Mouse (Mus musculus): ENCODE measurements around the gene Dtd2.
A peak's percentile ranks its signal among the peaks of the same experiment; 100 is the strongest.

The Dtd2 gene

DNA sequence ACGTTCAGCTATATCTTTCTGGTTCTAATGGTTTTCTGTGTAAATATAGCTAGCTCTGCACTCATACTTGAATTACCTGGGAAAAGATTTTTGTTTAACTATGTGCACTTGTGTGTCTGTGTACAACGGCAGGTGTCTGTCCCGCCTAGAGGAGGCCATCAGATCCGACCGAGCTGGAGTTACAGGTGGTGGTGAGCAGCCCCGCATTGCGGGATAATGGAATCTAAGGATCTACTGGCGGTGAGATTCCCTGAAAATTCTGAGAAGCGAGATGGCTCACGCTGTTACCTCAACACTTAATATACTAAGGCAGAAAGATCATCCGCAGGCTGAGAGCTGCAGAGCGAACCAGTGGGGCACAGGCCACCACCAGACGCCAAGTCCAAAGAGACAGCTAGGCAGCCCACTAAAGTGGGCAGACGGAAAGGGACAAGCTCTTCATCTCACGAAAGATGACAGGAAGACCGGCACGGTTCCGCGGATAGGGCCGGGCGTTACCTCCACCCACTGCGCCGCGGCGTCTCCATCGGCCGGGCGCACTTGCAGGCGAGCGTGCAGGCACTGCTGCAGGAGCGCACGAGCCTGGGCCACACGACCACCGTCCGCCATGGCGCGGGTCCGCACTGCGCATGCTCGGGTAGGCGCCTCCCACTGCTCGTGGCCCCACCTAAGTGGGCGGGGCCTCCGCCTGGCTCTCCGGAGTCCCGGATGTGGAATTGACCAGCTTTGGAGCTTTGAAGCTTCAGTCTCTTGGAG, at the start of gene Dtd2:
Gene Dtd2 (minus strand): TSS at position 625 of the 756 bp plus-strand sequence.
- peak; percentile 86 for DNase-seq (ENCODE audit: low read depth, low spot score)

DNA sequence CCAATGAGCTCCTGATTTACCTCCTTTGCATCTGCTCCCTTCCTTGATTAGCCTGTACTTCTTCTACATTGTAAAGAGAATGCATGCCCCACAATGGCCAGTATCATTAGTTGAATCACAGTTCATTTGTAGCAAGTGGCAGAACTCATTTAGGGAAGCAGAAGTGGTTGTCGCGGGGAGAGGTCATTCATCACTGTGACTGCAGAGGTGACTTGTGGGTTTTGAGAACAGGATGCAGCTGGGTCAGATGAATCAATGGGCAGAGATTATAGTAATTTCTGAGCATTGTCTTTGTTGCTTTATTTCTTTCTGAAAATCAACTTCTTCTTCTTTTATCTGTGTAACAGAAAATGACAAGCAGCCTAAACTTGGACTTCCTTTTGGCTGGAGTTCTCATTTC, 43.0 kb upstream of the Dtd2 start:
- DNase-seq (ENCODE audit: low read depth, low spot score), result no peak

DNA sequence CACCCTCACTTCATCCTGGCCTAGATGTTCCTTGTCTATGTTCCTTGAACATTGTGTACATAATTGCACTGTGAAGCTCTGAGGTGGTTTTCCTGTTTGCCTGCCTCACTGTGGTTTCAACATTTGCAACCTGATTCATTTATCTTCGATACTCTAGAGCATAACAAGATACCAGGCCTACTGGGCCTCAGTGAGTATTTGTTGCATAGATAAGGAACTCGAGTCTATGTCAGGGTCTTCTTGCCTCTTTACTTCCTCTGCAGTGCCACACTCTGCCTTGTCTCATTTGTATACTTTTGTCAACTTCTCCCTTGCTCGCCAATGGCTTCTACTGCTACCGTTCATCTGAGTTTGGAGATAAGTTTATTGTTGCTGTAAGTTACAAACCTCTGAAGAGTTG, 40.1 kb upstream of the Dtd2 start:
- DNase-seq (ENCODE audit: low read depth, low spot score), result no peak

DNA sequence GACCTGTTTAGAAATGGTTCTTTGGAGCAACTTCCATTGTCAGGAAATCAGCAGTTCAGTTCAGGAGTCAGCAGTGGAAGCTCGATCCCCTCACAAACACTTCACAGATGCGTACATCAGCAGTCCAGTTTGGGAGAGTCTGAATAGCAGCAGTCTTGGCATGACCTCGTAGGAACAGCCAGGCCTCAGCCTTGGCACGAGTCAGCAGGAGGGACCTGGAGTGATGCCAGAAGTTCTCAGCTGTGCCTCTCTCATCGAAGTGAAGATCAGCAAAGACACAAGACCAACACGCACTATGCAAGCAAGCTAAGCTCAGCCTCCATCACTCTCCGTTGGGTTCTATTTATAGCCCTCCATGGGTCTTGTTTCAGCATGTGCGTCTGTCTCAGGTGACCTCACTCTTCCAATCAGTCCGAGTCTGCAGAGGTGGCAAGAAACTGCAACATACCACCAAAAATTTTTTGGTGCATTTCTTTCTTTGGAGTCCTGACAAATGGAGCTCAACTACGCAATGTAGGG, 36.6 kb upstream of the Dtd2 start:
- DNase-seq (ENCODE audit: low read depth, low spot score), result no peak

DNA sequence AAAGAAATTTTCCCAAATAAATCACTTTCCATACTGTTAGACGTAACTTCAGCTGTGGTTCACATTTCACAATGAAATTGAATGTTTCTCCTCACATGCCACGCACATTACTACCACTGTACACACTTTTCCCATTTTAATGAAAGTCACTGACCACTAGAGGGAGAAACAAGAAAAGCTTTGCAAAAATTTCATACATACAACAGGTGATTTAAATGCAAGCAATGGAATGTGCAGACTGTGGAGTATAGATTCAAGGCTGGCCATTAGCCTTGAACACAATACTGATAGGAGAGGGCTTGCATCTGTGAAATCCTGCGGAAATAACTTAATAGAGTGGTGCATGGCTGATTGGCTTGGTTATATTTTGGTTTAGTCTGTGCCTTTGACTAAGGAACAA, 32.1 kb upstream of the Dtd2 start:
- peak; percentile 17 for DNase-seq (ENCODE audit: low read depth, low spot score)

DNA sequence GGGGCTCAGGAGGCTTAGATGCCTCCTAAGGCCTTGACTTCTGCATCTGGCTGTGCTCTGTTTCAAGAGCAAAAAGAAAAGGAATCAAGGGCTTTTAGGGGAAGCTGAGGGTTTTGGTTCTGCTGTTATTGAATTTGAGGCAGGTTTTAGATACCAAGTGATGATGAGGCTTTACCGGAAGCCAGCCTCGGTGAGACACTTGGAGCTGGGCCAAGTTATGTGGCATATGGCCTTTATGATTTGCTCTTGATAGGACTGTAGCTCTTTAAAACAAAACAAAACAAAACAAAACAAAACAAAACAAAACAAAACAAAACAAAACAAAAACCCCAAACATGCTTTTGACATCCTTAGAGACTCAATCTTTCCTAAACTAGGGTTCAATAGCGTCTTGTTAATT, 28.7 kb upstream of the Dtd2 start:
- DNase-seq (ENCODE audit: low read depth, low spot score), result no peak

DNA sequence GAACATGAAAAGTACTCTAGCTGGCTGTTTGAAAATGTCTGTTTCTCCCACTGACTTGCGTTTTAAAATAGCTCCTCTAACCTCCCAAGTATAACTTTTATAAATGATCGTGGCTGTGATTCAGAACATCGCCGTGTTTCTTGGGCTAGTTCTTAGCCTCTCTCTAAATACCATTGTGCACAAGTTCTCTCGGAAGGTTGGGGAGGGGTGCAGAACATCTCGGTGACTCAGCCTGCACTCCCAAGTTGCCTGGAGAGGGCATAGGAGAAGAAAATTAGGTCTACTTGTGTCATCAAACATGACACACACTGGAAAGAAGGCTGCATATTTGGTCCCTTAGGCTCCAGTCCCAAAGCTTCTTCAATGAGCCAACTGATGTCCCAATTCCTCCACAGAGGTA, 26.0 kb upstream of the Dtd2 start:
- no peak for DNase-seq (ENCODE audit: low read depth, low spot score)

DNA sequence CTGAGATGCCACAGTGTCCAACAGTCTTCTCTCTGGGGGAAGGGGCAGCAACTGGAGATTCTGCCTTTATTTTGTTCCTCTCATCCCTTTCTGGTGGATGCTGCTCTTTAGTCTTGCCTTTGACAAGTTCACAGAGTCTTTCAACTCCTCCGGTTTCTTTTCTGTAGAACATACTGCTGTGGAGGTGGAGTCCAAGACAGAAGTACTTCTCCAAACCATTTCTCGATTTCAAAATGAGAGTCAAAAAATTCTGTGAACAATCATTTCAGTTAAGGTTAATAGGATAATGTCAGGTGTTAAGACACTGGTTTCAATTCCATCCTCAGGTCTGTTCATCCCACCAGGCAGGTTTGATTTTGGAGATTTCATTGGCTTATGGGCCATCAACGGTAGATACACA, 21.7 kb upstream of the Dtd2 start, which contains the start of gene Gpr33:
Gene Gpr33 (minus strand): TSS at position 101 of the 400 bp plus-strand sequence.
- no peak for DNase-seq (ENCODE audit: low read depth, low spot score)

DNA sequence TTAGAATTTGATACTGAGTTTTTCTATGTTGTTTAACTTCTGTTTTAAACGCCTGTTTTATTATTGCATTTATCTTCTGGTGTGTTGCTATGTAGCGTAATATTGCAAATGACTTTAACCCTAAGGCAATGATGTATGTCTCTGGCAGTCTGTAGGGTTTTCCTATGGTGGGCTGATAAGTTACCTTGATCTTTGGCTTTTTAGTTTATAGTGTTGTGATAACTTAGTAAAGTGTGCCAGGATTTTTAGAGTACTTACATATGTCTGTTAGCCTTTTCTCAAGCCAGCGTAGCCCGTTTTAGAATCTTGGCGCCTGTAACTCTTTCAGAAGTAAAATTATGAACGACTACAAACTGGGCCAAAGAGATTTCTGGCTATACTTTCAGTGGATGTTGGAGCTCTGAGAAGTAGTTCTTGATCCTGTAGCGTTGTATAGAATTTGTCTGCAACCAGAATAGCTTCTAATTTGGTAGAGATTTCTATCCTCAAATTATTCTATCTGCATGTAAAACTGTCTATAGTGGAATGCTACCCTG, 8.3 kb upstream of the Dtd2 start:
- DNase-seq (ENCODE audit: low read depth, low spot score), result no peak

DNA sequence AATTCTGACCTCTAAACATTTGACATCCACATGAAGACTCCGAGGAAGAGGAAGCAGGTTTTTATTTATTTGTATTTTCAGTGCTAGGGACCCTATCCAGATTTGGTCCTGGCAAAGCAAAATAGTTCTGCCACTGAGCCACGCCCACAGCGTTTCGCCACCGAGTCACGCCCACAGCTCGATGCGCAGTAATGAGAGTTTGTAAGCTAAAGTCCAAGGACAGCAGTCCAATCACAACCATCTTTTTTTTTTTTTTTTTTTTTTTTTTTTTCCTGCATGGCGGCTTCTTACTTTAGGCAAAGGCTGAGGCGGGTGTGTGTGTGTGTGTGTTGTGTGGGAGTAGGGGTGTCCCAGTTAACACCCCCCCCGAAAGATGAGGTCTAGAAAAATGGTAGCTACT, 7.7 kb upstream of the Dtd2 start:
- DNase-seq (ENCODE audit: low read depth, low spot score), result no peak

DNA sequence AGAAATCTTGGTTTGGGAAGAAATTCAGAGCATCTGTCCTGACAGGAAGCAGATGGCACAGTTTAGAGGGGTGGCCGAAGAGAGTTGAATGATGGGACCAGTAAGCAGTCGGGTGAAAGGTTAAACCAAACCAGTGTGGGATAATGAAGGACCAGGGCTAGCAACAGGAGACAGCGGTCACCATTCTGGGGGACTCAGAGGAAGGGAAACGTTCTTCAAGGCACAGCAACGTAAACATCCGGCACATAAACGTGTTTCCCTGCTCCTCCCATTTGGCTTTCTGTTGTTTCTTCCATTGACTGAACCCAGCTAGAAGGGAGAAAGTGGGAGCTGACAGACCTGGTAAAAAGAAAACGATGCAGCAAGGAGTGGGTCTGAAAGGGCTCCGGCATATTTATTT, 7.0 kb upstream of the Dtd2 start:
- no peak for DNase-seq (ENCODE audit: low read depth, low spot score)

DNA sequence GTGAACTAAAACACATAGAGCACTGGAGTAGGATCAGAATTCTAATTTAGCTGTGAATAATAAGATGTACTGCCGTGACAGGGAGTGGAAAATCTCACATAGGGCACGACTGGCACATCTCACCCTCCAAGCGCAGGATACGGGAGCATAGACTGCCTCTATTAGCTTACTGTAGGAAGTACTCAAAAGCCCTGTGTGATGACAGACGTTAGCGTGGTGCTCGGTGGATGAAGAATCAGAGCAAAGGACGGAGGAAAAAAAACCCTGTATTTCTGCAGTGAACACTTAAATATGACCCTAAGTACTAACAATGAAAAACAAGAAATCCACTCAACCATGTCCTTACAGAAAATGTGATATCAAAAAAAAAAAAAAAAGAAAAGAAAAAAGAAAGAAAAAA, 5.9 kb upstream of the Dtd2 start:
- no peak for DNase-seq (ENCODE audit: low read depth, low spot score)

DNA sequence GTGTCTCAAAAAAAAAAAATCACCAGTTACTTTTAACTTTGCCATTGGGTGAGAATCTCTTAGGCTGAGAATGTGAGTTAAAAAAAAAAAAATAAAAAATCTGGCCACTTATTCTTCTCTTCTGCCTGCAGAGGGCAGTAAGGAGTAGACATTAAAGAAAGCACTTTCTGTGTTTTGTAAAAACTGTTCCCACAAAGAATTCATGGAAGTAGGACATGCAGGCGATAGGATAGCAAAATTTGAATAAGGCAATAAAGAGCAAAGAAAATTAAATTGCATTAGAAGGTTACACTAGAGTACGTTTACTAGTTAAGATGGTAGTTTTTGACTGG, 4.3 kb upstream of the Dtd2 start:
- peak; percentile 43 for DNase-seq (ENCODE audit: low read depth, low spot score)

DNA sequence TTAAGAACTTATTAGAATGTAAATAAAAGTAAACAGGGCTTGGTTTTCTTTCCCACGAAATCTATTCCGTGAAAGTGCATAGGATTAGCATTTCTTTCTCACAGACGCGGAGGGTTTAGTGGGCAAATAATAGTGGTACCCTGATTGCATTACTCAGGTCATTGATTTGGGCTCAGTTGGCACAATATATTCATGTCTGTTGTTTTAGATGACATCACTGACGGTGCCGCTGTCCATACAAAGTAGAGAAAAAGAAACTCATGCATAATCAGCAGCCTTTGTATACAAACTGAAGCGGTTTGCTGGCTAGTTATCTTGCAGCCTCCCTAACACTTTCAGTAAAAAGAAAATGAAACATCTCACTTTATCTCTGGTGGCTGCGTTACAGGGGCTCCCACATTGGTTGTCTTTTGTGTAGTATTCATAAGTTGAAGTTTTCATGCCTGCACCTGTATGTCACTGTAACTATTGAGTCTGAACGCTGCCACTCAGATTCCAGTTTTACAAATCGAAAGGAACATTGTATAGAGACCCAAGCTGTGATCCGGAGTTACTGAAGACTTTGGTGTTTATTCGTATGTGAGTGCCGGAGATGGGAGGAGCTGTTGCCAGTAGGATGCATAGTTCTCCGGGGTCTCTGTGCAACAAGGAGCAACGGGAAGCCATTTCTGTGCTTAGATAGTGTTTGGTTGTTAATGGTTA, 3.8 kb upstream of the Dtd2 start:
- DNase-seq (ENCODE audit: low read depth, low spot score), result no peak

DNA sequence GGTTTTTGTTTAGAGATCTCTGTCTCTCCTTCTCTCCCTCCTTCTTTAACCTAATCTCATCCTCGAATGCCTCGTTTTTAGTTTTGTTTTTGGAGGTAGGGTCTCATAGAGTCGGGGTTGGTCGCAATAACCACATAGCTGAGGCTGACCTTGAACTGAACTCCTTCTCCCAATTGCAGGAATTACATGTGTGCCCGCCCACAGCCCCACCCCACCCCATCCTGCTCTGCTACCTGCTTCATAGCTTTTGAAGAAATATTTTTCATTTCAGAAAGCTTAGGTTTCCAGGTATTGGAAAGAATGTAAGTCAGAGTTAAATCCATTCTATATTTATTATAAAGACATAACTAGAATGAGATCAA, 313 bp upstream of the Dtd2 start:
- no peak for DNase-seq (ENCODE audit: low read depth, low spot score)

DNA sequence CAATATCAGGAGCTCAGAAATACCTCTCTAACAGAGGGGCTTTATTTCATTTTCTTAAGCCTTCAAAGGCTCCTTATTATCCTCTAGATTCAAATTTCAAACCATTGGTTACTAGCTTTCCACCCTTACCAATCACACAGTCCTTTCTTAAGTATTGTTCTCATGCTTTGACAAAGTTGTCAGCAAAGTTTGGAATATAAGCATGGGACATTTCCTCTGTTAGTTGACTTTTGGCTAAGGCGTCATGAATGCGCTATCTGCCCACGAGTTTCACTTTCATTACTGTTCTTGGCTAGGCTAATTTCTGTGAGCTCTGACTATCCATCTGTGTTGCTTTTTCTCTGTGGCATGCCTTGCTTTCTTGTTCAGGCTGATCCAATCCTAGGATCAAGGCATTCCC, 3.6 kb downstream of the Dtd2 start:
- no peak for DNase-seq (ENCODE audit: low read depth, low spot score)

DNA sequence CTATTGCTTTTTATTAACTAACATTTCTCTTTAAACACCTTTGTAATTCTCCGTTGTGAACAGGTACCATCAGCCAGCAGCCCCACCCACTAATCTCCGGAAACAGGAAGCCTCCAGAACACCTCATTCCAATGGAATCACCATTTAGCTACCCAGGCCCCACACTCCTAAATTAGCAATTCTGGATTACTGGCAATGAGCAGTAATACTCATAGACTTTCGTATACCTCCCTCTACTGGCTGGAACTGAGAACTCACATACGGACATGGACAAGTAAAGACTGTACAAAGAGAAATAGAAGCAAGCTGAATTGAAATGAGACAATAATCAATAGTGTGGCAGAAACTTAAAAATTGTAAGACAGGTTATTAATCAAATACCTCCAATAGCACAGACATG, 4.8 kb downstream of the Dtd2 start:
- peak; percentile 50 for DNase-seq (ENCODE audit: low read depth, low spot score)

DNA sequence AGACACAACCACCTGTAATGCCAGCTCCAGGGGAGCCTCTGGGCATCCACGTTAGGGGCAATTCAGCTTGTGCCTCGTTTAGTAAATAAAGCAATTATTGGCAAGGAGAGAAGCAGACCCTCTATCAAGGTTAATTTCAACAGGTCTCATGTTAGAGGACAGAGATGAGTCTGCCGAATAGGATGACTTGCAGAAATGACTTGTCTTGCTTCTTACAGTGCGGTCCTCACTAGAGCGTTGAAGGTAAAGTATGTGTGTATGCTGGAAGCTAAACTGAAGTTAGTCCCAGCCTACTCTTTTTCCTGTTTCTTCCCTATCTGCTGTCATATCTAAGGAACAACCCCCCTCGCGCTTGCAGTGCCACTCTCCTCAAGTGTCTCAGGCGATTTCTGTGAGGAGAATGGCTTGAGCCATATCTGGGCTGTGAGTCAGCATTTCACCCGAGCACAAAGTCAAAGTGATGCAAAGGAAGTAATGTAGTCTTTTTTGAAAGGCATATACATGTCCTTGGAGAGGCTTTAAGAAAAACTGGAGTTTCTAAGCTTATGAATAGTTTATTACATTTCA, 7.9 kb downstream of the Dtd2 start:
- no peak for DNase-seq (ENCODE audit: low read depth, low spot score)

DNA sequence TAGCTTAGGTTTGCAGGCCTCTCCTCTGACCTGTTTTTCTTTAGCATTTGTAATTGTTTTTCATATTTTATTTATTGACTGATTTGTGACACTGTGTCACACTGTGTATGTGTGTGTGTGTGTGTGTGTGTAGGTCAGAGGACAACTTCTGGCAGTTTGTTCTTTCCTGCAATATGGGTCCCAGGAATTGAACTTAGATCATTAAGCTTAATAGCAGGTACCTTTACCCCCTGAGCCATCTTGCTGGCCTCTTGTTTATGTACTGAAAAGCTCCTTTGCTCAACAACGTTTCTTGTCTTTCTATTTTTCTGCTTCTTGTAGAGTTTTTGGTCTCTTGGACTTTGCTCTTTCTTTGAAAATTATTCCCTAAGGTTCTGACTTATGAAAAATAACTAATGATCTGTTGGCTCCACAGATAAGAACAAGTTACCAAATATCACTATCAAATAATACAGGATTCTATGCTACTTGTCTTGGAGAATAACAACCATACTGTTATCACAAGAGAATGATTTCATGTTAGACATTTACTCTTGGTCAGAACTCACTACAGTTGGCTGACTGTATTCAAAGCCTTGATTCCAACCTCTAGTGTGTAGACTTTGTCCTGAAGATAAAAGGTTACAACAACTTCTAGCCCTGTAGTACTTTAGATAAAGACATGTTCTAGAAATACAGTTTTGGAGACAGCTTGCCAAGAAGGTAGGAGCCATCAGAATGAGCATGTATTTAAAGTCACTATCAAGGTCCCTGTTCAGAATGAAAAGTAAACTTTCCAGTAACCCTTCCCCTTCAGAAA, 10.4 kb downstream of the Dtd2 start:
- DNase-seq (ENCODE audit: low read depth, low spot score), result no peak

DNA sequence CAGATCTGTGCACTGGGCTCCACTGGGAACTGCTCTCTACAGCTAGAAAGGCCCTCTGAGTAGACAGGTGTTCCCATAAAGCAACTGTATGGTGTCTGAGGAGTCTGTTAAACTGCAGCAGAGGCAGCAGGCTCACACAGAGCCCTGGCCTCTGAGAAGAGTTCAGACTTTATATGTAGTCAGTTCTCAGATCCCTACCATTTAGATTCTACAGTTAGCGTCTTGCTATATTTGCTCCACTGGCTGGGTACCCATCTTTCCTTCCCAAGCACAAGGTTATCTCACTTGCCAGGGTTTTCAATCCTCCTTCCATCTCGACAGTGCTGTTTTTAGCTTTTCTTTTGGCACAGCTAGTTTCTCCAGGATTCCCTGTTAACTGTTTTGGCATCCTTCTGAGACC, 15.7 kb downstream of the Dtd2 start:
- DNase-seq (ENCODE audit: low read depth, low spot score), result no peak

DNA sequence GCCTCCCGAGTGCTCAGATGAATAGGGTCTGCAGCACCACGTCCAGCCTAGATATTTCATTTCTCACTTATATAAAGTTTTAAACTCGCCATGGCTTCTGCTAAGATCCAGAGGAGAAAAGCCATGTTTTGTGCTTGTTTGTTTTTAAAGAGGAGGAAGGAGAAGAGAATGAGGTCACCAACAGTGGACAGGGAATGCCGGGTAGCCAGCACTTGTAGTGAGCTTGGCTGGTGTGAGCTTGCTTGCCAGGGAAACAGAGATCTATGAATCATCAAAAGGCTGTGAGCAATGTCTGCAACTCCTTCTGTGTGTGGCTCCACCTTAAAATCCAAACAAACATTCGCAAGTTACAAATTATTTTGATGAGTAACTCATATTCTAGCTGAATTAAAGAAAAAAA, 17.8 kb downstream of the Dtd2 start:
- DNase-seq (ENCODE audit: low read depth, low spot score), result no peak

DNA sequence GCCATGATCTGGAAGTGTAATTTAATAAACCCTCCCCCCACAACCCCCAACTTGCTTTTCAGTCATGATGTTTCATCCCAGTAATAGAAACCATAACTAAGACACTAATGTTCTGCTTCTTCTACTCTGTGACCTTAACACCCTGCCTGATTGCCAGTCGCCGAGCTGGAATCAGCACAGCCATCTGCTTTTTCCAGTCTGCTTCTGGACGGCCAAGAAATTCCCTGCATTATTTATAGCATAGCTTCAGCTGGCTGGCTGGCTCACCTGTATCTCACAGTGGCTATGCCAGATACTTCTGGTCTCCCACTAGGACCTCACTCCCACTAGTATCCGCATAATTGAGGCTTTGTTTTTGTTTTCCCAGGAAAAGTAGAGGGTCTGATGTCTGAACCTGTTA, 20.5 kb downstream of the Dtd2 start:
- no peak for DNase-seq (ENCODE audit: low read depth, low spot score)
